Mouse (Mus musculus): ENCODE measurements around the gene Pdcd10.

The Pdcd10 gene

DNA sequence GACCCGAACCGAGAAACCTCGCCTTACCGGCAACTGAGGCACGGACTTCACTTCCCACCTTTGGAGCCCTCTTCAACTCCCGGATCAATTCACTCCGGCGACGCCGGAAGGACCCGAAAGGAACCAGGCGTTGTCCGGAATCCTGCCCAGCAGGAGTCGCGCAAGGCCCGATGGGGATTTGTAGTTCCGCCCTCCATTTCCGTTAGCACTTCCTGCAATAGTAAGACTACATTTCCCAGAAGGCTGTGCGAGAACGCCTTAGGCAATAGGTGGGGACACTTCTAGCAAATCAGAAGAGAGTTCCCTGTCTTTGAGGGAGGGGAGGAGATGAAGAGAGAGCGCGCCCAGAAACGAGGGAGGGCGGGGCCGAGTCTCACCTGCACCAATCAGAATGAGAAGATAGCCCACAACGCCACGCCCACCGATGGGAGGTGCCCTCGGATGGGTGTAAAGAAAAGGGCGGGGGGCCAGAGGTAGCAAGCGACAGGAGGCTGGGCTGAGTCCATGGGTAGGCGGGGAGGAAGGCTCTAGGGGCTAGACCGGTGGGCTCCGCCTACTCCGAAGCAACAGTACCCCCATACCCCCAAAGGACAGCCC, at the start of gene Pdcd10:
TSS of gene Pdcd10 (minus strand) at position 162 of the 597 bp plus-strand sequence.
- peak; percentile 100 for DNase-seq (ENCODE audit: low read depth)

DNA sequence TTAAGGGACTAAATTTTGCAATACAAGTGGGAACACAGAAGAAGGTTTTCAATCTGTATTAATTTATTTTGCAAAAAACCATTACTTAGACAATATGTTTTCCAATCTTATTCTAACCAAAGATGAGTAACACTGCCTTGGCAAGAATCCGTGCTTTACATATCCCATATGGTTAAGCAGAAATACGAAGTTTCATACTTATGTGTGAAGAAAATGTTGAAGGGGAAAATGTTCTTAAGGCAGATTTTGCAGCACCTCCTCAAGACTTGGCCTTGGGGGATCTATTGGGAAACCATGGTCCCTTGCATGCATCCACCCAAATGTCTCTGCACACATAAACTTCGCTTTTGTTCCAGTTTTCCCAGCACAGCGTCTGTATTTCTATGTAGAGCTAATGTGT, 28.2 kb upstream of the Pdcd10 start:
- no peak for DNase-seq (ENCODE audit: low read depth)

DNA sequence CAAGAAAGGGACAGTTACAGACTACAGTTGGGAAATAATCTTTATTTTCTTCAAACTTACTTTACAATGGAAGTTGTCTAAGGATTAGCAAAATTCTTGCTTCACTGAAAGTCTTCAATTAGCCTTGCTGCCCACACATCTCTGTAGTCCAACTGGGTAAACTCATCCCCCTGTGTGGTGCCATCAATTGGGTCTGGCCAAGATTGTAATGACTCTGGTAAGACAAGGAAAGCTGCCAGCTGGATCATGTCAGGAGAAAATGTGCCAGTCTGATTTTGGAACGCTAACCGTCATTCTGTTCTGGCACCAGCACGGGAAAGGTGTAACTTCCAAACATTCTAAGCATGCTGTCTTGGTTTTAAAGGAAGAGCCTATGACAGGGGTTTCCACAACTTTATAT, 26.6 kb upstream of the Pdcd10 start:
- no peak for DNase-seq (ENCODE audit: low read depth)

DNA sequence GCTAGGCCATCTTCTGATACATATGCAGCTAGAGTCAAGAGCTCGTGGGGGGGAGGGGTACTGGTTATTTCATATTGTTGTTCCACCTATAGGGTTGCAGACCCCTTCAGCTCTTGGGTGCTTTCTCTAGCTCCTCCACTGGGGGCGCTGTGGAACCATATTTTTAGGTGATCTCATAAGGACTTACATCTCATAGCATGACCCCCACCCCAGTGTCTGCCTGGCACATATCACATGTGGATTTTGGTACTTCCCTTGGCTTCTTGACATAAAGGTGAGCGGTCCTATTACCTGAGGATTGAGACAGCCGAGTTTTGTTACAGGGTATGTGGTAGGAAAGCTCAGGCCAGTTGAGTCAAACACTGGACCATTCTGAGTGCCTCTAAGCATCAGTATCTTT, 22.7 kb upstream of the Pdcd10 start:
- peak; percentile 74 for DNase-seq (ENCODE audit: low read depth)

DNA sequence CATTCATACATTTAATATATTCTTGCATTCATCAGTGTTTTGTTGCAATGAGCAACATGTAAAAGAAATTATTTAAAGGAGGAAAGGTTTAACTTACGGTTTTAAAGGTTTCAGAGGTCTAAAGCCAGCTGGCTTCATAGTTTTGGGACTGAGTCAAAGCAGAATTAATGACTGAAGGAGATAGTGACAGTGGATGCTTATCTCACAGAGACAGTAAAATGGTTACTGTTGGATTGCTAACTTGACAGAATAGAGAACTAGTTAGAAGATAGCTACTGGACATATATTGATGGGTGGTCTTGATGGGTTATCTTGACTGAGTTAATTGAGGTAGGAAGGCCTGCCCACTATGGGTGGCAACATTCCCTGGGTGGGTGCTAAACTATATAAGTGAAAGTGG, 18.9 kb upstream of the Pdcd10 start:
- DNase-seq (ENCODE audit: low read depth) = no peak

DNA sequence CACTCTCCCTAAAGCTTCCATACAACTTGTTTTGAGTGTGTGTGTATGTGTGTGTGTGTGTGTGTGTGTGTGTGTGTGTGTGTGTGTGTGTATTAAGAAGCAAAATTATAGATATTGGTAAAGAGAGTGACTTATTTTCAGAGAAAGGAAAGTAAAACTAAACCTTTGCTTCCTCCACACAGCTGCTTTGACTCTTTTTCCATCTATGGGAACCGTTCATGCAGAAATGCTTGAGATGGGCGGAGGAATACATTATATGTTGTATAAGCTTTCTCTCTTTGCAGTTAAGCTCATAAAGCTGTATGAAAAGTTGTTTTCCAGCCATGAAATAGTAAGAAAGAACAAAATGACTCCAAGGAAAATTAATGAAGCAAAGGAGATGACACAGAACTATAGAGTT, 17.4 kb upstream of the Pdcd10 start:
- no peak for DNase-seq (ENCODE audit: low read depth)

DNA sequence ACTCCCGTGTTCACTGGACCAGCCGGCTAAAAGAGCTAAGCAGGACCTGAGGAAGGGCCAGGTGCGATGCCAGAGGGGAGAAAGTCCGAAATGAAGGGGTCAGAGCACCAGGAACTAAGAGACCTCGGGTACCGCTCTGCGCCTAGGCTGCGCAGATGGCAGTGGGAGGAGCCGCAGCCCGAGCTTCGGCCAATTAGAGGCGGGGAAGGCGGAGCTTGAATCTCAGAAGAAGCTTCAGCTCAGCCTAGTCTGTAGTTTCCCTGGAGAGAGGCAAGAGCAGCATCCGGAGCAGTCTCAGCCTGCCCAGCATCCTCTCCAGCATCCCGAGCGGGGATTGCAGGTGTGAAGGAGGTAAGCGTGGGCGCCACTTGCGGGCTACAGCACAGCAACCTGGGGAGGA, 636 bp upstream of the Pdcd10 start, which contains the start of gene Serpini1:
TSS of gene Serpini1 (plus strand) at position 256 of the 400 bp plus-strand sequence.
- peak; percentile 96 for DNase-seq (ENCODE audit: low read depth)

DNA sequence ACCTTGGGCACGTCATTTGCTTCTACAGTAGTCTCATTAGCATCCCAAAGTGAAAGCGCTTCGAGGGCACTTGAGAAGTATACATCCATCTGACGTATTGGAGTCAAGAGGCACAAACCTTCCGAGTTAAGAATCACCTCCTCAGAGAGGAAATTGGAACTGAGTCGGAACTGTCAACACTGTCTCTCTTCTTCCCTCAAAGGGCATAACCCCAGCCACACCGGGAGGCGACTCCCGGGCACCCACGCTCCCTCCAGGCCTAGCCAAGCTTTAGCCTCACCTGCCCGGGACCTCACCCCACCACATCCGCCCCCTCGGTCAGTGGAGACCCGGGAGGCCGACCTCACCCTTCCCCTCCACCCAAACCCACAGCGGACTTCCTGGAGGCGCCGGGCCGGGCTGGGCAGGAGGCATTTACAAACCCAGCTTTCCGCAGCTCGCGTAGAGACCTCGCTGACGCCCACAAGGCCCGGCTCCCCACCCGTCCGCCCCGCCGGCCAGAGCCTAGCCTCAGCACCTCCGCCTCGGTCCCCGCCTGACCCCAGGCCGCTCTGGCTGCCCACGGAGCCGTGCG, 448 bp downstream of the Pdcd10 start:
- peak; percentile 88 for DNase-seq (ENCODE audit: low read depth)

DNA sequence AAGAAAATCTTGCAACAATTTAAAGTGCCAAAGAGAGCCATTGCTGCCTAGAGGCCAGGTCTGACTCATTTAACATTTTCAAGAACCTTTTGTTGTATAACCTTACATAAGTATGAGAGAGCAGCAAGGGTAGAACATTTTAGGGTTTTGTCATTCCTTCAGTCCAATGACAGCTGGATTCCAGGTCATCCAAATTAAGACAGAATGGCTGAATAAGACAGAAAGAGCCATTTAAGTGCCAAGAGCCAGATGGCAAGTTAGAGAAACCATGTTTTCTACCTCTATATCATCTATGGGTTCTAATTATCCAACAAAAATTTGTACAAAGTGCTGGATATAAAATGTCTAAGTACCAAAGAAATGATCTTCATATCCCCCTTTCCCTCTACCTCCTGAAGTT, 5.4 kb downstream of the Pdcd10 start:
- no peak for DNase-seq (ENCODE audit: low read depth)

DNA sequence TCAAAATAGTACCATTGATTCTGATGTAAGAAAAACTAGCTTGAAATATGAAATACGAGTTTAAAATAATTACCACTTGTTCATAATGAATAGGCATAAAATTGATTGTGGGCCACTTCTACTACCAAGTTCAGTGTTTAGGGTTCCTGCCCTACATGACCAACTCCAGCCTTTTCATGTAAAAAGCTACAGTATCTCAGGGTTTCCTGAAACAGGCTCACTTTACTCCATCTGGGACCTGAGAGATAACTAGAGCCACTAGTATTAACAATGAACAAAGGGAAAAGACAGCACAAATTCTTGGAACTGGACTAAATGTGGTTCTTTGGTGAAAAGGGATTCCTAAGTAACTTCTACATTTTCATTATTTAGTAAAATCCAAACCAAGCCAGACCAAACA, 12.4 kb downstream of the Pdcd10 start:
- DNase-seq (ENCODE audit: low read depth) = no peak

DNA sequence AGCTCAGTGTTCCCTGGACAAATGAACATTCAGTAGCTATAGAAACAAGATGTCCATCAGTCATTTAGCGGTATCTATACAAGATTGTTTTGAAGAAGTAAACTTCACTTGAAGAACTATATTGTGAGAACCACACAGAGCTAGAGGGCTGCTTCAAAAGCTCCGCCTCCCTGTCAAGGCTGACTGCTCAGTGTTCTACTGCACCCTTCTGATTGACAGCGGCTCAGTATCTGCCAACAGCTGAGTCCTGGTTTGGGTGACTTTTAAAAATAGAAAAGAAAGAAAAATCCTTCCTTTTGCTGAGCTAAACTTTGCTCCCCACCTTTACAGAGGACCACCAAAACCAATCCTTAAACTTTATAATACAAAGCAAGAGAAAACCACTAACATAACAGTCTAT, 13.8 kb downstream of the Pdcd10 start:
- DNase-seq (ENCODE audit: low read depth) = no peak

DNA sequence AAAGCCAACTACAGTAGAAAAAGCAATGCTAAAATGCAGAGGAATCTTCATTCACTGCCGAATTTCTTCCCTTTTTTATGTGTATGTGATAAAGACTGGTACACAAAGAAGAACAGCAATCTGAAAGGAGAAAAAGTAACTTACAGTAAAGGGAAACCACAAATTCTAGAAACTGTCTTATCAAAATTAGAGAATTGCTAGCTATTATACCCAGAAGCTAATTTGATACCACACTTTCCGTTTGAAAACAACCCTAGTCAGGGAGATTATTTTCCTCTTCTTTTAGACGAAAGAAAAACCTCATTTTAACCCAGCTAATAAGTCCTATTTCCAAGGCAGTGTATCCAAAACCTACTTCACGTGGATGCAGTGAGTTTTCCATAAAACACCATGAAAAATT, 15.4 kb downstream of the Pdcd10 start:
- DNase-seq (ENCODE audit: low read depth) = no peak

DNA sequence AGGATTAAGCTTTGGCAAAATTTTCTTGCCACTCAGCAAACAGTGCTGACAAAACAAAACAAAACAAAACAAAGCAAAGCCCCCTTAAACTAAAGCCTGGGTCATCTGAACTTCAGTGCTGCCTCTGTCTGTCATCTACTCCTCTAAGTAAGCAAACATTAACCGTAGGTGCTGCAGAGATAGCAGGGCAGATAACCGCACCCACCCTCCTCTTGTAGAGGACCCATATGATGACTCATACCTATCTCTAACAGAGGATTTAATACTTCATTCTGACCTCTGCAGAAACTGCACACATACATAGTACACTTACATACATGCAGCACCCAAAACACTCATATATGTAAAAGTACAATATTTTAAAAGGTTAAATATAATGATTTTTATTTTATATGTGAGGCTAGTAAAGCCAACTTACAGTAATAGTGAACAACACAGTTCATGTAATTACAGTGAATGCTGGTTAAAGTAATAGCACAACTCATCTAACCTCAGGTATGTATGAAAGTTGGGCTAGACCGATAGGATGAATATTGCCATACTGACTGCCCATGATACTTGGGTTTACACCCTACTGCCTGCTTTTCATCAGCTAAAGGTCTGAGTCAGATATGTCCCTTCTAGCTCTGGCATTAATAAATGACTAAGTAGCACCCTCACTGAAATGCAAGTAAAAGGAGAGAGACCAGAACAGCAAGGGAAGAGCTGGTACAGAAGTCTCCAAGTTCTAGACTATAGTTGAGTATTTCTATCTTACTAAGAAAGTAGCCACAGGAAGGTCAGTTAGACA, 22.4 kb downstream of the Pdcd10 start:
- no peak for DNase-seq (ENCODE audit: low read depth)

DNA sequence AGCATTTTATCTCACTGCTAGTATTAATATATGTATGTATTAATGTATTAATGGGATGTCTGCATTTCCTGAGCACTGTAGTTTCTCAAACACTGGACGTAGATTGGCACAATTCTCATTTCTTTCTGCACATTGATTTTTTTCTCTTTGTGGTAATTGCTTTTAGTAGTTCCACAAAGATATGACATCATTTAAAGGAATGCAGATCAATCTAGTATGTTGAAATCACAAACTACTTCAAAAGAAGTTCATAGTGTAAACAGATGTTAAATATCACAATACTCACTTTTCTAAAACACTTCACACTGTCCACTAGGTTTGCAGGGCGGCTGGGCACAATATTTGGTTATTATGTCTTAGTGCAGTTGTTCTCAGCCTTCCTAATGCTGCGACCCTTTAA, 25.6 kb downstream of the Pdcd10 start:
- DNase-seq (ENCODE audit: low read depth) = no peak

DNA sequence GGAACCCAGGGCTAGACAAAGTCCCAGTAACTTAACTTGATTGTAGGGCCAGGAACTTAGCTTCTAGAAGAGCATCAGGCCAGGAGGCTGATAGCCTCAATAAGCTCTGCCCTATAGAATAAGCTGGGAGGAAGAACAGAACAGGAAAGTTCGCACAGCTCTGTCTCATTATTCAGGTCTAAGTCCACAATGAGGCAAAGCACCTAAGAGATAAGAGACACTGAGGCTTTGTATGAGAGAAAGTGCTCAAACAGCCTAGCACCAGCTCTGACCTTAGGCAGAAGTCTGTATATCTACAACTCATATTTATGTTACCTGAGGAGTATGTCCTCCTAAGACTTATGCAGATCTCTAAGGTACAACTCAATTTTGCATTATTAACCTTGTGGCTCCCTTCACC, 34.1 kb downstream of the Pdcd10 start:
- DNase-seq (ENCODE audit: low read depth) = no peak

DNA sequence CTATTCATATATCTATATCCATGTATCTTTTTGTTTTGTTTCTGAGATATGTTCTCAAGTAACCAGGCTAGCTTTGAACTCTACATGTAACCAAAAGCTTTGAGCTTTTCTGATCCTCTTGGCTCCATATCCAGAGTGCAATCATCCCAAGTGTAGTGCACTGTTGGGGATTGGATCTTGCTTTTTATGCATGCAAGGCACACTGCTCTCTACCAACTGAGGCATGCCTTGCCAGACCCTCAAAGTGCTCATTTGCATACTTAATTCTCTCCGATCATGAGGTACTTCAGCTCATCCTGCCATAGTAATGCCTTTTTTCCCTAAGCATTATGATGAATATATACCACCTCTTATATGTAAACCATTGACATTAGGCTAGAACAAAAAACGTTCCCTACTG, 35.3 kb downstream of the Pdcd10 start:
- no peak for DNase-seq (ENCODE audit: low read depth)

DNA sequence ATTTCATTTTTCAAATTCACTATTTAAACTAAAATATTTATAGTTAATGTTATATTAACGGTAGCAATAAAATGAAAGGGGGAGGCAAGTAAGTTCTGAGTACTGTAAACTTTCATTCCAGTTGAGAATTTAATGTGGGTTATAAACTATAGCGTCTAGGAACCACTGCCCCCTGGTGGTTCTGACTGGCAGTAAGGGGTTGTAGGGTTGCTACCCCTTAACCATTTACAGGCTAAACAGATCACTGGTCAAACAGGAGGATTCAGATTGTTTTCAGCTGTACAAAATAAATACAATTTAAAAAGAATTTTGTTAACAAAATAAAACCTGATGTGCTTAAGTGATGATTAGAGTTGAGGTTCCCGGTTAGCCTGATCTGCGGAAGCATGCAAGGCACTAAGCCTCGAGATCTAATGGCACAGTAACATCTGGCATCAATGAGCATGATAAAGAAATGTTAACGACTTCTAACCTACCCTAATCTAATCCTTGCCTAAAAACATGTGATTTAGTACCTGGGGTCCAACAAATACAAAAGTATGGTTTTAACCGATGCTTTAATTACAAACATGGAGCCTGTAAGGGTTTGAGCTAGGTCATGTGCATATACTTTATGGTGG, 38.9 kb downstream of the Pdcd10 start:
- DNase-seq (ENCODE audit: low read depth) = peak; percentile 69

DNA sequence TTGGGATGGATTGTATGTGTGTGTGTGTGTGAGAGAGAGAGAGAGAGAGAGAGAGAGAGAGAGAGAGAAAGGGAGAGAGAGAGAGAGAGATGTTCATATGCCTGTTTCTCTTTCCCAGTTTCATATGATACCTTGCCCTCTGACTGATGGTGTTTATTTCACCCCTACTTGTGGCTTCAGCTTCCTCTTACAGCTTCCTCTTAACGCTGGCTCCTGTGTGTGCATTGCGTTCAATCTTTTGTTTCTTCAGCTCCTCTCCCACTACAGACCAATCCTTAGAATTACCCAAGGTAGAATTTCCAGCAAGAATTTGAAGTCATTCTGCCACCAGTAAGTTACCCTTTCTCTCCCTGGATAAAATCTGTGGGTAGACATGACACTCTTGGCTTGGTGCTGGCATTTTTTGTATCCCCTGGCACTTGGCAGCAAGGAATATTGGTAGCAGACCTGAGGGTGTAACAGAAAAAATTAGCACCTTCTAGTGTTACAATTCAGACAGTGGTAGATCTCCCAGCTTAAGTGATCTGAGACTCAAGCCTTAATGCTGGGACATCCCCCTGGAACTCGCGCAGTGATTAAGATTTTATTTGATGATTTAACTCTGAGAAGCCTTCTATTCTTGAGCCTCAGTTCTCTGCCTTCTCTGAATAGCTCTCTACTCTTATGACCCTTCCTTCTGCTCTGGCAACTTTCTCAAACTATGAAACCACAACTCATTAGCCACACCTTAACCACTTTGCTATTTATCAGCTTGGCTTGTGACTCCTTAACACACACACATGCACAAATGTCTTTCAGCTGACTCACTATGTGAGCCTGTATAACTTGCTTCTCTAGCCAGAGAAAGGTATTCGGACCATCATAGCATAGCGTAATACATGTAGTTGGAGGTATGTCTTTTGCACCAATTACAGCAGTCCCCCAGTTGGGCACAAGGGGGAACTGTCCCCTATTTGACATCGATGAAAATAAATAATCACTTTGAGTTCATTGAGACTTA, 57.4 kb downstream of the Pdcd10 start:
- DNase-seq (ENCODE audit: low read depth) = peak; percentile 36

DNA sequence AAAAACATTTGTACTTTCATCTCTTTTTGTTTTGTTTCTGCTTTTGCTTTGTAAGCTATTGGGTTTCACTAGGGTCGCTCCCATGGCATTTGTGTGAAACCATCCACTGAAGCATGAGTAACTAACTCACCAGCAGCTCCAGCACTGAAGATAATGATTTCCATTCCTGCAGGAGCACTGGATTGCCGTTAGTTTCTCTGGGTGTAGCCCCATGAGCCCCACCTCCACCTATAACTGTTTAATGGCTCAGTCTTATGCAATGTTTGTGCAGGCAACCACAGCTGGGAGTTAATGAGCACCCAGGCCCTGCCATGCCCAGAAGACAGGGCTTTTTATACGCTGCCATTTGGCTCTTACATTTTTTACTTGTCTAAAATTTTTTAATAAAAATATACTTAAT, 63.7 kb downstream of the Pdcd10 start:
- no peak for DNase-seq (ENCODE audit: low read depth)

DNA sequence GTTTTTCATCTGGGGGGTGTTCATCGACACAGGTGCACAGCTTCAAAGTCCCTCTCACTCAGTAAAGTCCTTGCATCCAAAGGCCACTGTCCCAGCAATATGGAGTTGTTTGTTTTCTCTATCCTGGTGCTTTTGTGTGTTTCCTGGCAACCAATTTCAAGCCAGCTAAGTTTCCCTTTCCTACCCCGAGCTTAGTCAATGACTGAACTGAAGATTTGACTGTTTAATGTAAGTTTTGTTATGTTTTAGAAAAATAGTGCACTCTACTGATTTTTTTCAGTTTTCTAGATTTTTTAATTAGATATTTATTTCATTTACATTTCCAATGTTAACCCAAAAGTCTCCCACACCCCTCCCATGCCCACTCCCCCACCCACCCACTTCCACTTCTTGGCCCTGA, 74.6 kb downstream of the Pdcd10 start, which contains the start of gene Wdr49:
TSS of gene Wdr49 (minus strand) at position 101 of the 400 bp plus-strand sequence.
- DNase-seq (ENCODE audit: low read depth) = no peak

DNA sequence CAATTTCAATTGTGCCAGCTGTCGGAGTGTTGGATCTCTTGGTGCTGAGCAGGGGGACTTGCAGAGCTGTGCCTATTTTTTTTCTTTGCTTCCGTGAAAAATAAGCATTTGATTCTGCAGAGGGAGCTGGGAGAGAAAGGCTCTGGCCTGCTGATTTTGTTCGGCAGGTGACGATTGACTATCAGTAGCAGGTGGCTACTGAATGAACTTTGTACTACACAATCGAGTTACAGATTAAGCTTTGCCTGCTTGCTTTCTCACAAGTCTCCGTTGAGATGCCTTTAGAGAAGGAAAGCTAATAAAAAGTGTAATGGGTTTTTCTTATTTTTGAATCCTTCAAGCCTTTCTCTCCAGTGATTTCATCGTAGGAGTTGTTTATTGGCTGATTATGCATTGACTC, 81.5 kb downstream of the Pdcd10 start:
- no peak for DNase-seq (ENCODE audit: low read depth)

DNA sequence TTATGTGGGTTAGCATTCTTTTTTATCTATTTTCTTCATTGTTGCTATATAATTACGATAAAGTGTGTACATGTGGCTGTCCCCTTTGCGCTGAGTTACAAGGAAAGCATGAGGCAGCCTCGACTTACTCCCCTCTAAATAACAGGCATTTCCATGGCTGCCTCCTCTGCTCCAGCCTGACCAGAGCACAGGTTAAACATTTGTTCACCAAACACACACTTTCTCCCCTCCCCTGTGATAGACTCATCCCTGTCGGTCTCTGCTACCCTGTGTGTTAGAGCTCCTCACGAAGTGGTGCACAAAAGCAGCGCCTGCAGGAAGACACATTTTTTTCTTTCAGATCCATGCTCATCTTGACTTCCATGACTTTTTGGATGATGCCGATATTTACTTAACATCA, 82.0 kb downstream of the Pdcd10 start:
- DNase-seq (ENCODE audit: low read depth) = no peak
